Mouse (Mus musculus) inflammation-experienced regulatory T-cells, adult 6 months (primary cell): ENCODE measurements around the gene Selenow. TPM values are rescaled to one million over a fixed set of nuclear protein-coding genes. Genes with fewer than 3 reads are reported as not detected.

Source experiments
- ATAC-seq: one replicate; pipeline ENCODE4 v1.8.0; 2017
- polyA plus RNA-seq, 3 experiments: library from polyadenylated mRNA; unstranded; fragments of 100-300 nt; shearing (Covaris generic); gene quantifications; one replicate each; pipeline ENCODE4 v1.2.1; 2017

Selenow gene
- polyA plus RNA-seq, 3 experiments from 2014 or later: 681 to 943 (median 889) TPM

DNA sequence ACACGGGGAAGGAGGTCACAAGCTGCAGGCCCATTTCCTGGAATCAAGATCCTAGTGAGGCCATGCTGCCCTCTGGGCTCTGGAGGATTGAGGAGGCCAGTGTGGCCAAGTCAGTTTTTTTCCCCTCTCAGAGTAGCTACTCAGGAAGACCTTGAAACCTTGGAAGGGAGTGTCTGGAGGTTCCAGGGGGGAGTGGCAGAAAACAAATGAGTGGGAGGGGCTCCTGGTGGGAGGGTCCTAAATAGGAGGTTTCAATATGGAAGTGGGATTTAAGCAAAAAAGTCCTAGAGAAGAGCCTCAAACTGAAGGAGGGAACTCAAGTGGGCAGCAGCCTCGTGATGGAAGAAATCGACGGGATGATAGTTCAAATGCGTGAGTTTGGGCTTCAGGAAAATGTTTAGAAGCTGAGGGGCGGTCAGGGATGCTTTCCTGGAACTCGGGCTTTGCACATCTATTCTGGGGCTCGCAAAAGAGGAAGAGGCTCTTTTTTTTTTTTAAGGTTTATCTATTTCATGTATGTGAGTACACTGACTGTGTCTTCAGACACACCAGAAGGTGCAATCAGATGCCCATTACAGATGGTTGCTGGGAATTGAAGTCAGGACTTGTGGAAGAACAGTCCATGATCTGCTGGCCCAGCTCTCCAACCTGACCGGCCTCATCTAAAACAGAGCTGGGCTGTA lies 20.7 kb downstream of the Selenow start:
- ATAC-seq: no peak

DNA sequence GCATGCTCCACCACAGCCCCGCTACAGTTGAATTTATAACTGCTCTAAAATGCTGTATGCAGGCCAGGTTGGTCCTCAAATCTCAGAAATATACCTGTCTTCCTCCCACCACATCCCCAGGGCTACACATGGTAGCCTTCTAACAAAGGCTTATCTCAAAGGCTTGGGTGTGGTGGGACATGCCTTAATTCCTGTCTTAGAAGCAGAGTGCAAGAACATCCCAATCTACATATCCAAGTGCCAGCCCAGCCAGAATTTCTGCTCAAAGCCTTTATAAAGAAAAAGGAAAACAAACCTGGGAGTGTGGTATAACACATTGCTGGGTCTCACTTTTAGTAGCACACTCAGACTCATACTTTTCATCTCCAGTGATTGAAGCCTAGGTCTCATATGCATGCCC lies 28.0 kb downstream of the Selenow start:
- no peak for ATAC-seq

DNA sequence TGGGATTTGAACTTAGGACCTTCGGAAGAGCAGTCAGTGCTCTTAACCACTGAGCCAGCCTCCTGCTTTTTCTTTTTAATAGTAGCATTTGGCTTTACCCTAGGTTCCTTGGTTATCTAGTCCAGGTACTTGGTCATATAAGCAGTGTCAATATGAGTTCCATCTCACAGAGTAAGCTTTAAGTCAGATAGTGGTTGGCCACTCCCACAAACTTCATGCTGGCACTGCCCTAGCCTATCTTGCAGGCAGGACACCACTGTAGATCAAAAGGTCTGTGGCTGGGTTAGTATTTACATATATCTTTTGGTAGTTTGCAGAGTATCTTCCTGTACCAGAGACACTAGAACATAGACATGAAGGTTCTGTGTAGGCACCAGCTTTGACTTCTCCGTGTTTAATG lies 38.1 kb downstream of the Selenow start:
- no peak for ATAC-seq

DNA sequence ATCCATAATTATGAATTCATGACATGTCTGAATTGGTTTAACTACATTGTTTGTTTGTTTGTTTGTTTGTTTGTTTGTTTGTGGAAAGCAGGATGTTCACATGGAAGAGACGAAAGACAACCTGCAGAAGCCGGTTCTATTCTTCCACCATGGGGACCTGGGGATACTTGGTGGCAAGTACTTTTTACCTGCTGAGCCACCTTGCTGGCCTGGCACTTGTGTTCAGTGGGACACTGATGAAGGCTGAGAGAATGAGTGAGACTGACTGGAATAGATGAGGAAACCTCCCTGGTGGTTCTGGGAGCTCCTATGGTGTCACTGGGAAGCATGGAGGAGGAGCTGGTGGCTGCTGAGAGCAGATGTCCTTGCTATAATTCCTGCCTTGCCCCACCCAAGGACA lies 39.9 kb downstream of the Selenow start, which contains the start of gene Crxos:
TSS of gene Crxos (plus strand) at position 301 of the 400 bp plus-strand sequence.
- ATAC-seq: no peak

DNA sequence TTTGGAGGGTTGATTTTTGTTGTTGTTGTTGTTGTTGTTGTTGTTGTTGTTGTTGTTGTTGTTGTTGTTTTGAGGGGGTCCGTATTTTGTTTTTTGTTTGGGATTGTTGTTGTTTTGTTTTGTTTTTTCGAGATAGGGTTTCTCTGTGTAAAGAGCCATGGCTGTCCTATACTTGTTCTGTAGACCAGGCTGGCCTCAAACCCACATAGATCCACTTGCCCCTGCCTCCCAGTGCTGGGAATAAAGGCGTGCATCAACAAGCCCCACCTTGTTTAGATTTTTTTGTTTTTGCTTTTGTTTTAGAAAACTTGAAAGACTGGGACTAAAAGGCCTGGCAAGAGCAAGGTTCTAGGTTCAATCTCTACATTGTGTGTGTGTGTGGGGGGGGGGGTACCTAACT lies 40.4 kb downstream of the Selenow start:
- ATAC-seq: no peak

DNA sequence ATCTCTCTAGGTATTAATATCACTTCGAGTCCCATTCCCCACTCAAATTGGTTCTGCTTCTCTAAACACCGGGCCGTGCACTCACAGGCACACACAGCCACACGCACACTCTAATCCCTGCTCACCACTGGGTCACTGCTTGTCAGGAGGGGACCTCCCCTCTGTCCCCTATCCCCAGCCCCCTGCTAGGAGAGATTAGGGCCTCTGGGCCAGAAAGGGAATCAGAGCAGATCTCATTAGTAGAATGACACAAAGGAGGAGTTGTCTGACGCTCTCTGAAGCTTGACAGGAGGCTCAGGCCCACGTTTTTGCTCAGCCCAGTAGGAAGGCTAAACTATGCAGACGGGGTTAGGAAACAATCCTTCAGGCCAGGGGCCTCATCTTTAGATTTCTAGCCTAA lies 40.8 kb downstream of the Selenow start:
- no peak for ATAC-seq

DNA sequence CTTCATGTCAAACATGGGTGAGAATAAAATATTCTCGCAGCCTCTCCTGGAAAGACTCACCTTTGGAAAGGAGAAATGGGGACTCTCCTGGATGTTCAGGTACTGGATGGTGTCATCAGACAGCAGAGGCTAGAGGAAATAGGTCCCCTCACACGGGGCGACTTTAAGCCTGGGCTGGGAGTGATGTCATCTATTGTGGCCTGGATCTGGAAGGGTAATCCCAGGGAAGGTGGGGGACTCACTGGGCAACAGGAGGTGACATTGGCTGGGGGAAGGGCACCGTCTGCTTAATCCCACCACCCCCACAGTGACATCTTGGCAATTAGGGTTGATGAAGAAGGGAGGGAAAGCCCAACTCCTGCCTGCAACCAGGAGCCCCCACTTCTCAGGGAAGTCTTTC lies 42.4 kb downstream of the Selenow start, which contains the start of gene Crx:
TSS of gene Crx (minus strand) at position 213 of the 400 bp plus-strand sequence.
- no peak for ATAC-seq

Other genes with a start within 250 kb of the Selenow start
- not detected for gene Obox5, start 172.3 kb downstream of the Selenow start, polyA plus RNA-seq
- not detected for gene Obox6, start 82.7 kb downstream of the Selenow start, polyA plus RNA-seq
- not detected for gene Crx, start 42.4 kb downstream of the Selenow start, polyA plus RNA-seq
- not detected for gene Crxos, start 39.8 kb downstream of the Selenow start, polyA plus RNA-seq
- 100 to 1,000 TPM; 272 to 320 (median 288) TPM for gene Nop53, start 23.7 kb upstream of the Selenow start, polyA plus RNA-seq
- gene Ehd2, start 45.2 kb upstream of the Selenow start, polyA plus RNA-seq: under 1 TPM in 2 of 3 experiments, not detected in 1; 0.19 to 0.34 TPM
- gene Bicra, start 125.5 kb upstream of the Selenow start, polyA plus RNA-seq: 1 to 10 TPM; 2.7 to 4.4 (median 4.2) TPM
- under 1 TPM in 1 of 3 experiments, not detected in 2; 0.07 TPM for gene Zfp541, start 139.4 kb upstream of the Selenow start, polyA plus RNA-seq
- 100 to 1,000 TPM; 191 to 298 (median 208) TPM for gene Napa, start 176.1 kb upstream of the Selenow start, polyA plus RNA-seq
- gene Kptn, start 197.5 kb upstream of the Selenow start, polyA plus RNA-seq: 10 to 100 TPM; 18.7 to 23.5 (median 19.2) TPM
- gene Slc8a2, start 207.4 kb upstream of the Selenow start, polyA plus RNA-seq: not detected